Mouse (Mus musculus): Measurements from ENCODE around the gene Triobp. TPM values are rescaled to one million over a fixed set of nuclear protein-coding genes. Genes with fewer than 3 reads are reported as not detected.
"Not testable (repeated sequence)": the region's sequence is repeated elsewhere in the genome, so short reads cannot be mapped to it uniquely, and the experiment has no call there.

The Triobp gene
- polyA plus RNA-seq, 1 experiment, result 57.0 TPM

- peak; percentile 57 for DNase-seq (ENCODE audit: low read depth)
These were observed 83.3 kb downstream of the Triobp start for GRCm38 (mm10) chr15:79030551-79031435.

- not testable (repeated sequence) for DNase-seq (ENCODE audit: low read depth)
These were observed 84.4 kb downstream of the Triobp start for GRCm38 (mm10) chr15:79031908-79032307.

- no peak for DNase-seq (ENCODE audit: low read depth)
These were observed 90.4 kb downstream of the Triobp start for GRCm38 (mm10) chr15:79037913-79038328.

GRCm38 (mm10) chr15:79038331-79038730 lies 90.8 kb downstream of the Triobp start:
- no peak for DNase-seq (ENCODE audit: low read depth)

GRCm38 (mm10) chr15:79038853-79039252 lies 91.3 kb downstream of the Triobp start:
- no peak for DNase-seq (ENCODE audit: low read depth)

GRCm38 (mm10) chr15:79040501-79041416 lies 93.2 kb downstream of the Triobp start:
- no peak for DNase-seq (ENCODE audit: low read depth)

- DNase-seq (ENCODE audit: low read depth), result no peak
These were observed 94.1 kb downstream of the Triobp start, which contains the start of gene Galr3 for GRCm38 (mm10) chr15:79041585-79041984. Gene Galr3 (plus strand): TSS chr15:79041885.

GRCm38 (mm10) chr15:79042721-79043491 lies 95.4 kb downstream of the Triobp start:
- DNase-seq (ENCODE audit: low read depth), result no peak

- no peak for DNase-seq (ENCODE audit: low read depth)
These were observed 97.3 kb downstream of the Triobp start for GRCm38 (mm10) chr15:79044837-79045236.

- DNase-seq (ENCODE audit: low read depth), result no peak
These were observed 100.7 kb downstream of the Triobp start for GRCm38 (mm10) chr15:79048186-79048585.

GRCm38 (mm10) chr15:79050160-79050845 lies 102.8 kb downstream of the Triobp start:
- no peak for DNase-seq (ENCODE audit: low read depth)

GRCm38 (mm10) chr15:79050964-79051363 lies 103.4 kb downstream of the Triobp start:
- DNase-seq (ENCODE audit: low read depth), result no peak

- no peak for DNase-seq (ENCODE audit: low read depth)
These were observed 104.2 kb downstream of the Triobp start for GRCm38 (mm10) chr15:79051461-79052360.

GRCm38 (mm10) chr15:79052366-79052765 lies 104.8 kb downstream of the Triobp start:
- no peak for DNase-seq (ENCODE audit: low read depth)

Other genes starting within 250 kb of the Triobp start
- 0.16 and 0.32 TPM in 2 replicates for gene Elfn2, start 229.0 kb upstream of the Triobp start, polyA plus RNA-seq (2012; rRNA removed)
- gene Mfng, start 174.2 kb upstream of the Triobp start, polyA plus RNA-seq (2012; rRNA removed), result 55.5 and 73.8 TPM in 2 replicates
- gene Card10, start 144.7 kb upstream of the Triobp start, polyA plus RNA-seq (2012; rRNA removed), result 34.4 and 42.9 TPM in 2 replicates
- gene Cdc42ep1, start 105.1 kb upstream of the Triobp start, polyA plus RNA-seq (2012; rRNA removed), result 80.3 and 115 TPM in 2 replicates
- gene Lgals2, start 92.2 kb upstream of the Triobp start, polyA plus RNA-seq (2012; rRNA removed), result 2.4 and 5.9 TPM in 2 replicates
- gene Gga1, start 70.5 kb upstream of the Triobp start, polyA plus RNA-seq (2012; rRNA removed), result 69.0 and 70.0 TPM in 2 replicates
- gene Gm49510, start 48.1 kb upstream of the Triobp start, polyA plus RNA-seq (2012; rRNA removed), result not detected in 2 replicates
- 23.4 and 24.5 TPM in 2 replicates for gene Sh3bp1, start 48.0 kb upstream of the Triobp start, polyA plus RNA-seq (2012; rRNA removed)
- 6.2 and 8.8 TPM in 2 replicates for gene Pdxp, start 33.8 kb upstream of the Triobp start, polyA plus RNA-seq (2012; rRNA removed)
- gene Lgals1, start 21.0 kb upstream of the Triobp start, polyA plus RNA-seq (2012; rRNA removed), result 1,886 and 3,971 TPM in 2 replicates
- 28.1 and 30.2 TPM in 2 replicates for gene Nol12, start 12.8 kb upstream of the Triobp start, polyA plus RNA-seq (2012; rRNA removed)
- 71.6 and 91.7 TPM in 2 replicates for gene H1f0, start 80.7 kb downstream of the Triobp start, polyA plus RNA-seq (2012; rRNA removed)
- gene Galr3, start 94.2 kb downstream of the Triobp start, polyA plus RNA-seq (2012; rRNA removed), result 1.7 and 2.9 TPM in 2 replicates
- gene Ankrd54, start 115.2 kb downstream of the Triobp start, polyA plus RNA-seq (2012; rRNA removed), result 58.2 and 59.8 TPM in 2 replicates
- gene Eif3l, start 127.5 kb downstream of the Triobp start, polyA plus RNA-seq (2012; rRNA removed), result 176 and 195 TPM in 2 replicates
- 25.2 and 28.3 TPM in 2 replicates for gene Micall1, start 161.2 kb downstream of the Triobp start, polyA plus RNA-seq (2012; rRNA removed)
- gene Polr2f, start 193.3 kb downstream of the Triobp start, polyA plus RNA-seq (2012; rRNA removed), result 41.4 and 56.3 TPM in 2 replicates
- 15.7 and 15.8 TPM in 2 replicates for gene 1700088E04Rik, start 193.5 kb downstream of the Triobp start, polyA plus RNA-seq (2012; rRNA removed)
- gene Sox10, start 217.5 kb downstream of the Triobp start, polyA plus RNA-seq (2012; rRNA removed), result 0.85 and 1.5 TPM in 2 replicates

Data from gonadal fat pad, adult 2 months (tissue).